Mouse (Mus musculus): Measurements from ENCODE around the gene Scarb1. TPM values are rescaled to one million over a fixed set of nuclear protein-coding genes. Genes with fewer than 3 reads are reported as not detected.

The Scarb1 gene
- total RNA-seq, 2 experiments from 2014 or later, result 57.0 to 71.7 TPM

DNA sequence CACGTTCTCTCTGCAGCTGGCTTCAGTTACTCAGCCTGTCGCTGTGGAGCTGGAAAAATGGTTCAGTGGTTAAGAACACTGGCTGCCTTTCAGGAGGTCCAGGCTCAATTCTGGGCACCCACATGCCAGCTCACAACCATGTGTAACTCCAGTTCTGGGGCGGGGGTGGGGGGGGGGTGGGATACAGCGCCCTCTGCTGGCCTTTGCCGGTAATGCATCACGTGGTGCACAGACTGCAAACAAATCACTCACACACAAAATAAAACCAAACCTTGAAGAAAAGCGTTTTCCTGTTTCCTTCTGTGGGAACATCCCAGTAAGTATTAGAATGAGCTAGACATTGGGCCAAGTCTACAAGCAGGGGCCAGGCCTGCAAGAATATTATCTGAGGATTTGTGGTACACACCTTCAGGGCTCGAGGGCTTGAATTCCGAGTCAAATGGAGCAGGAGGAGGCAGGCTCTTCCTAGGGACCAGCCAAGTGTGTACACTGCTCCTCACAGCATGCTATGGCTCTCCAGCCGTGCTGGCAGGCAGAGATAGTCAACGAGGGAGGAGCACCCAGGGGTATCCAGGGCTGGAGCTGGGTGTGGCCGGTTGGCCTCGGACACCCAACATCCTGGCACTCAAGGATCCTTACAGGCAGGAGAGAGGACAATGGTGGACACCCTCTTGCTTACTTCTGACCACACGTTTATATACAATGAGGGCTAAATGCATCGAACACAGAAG, 88.8 kb downstream of the Scarb1 start:
- no peak for ATAC-seq (replicated peaks; ENCODE audit: low FRiP score, low TSS enrichment, poor library complexity, severe bottlenecking)

DNA sequence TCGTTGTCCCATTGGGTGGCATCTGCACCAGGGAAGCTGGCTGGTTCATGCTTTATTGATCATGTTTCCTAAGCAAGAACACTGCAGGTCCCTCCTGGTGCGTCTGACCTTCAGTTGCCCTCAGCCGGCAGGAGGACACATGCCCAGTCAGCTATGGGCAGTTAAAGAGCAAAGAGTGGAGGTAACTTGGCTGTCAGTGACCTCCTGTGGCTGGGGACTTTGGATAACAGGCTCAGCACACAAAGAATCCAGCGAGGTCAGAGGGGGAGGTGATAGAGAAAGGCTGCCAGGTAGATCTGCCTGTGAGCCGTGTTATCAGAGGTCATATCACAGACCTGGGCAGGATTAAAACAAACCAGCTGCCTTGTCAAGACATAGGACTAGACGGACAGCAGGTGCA, 91.7 kb downstream of the Scarb1 start:
- no peak for ATAC-seq (replicated peaks; ENCODE audit: low FRiP score, low TSS enrichment, poor library complexity, severe bottlenecking)

DNA sequence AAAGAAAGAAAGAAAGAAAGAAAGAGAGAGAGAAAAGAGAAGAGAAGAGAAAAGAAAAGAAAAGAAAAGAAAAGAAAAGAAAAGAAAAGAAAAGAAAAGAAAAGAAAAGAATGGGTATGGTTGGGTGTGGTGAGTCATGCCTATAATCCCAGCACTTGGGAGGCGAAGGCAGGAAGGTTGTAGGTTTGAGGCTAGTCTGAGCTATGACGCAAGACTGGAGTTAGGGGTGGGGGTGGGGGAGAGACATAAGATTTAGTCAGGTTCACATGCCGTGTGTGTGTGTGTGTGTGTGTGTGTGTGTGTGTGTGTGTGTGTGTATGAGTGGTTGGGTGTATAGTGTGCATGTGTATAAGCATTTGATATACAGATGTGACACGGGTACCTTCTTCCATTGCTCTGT, 94.2 kb downstream of the Scarb1 start:
- ATAC-seq (replicated peaks; ENCODE audit: low FRiP score, low TSS enrichment, poor library complexity, severe bottlenecking), result no peak

DNA sequence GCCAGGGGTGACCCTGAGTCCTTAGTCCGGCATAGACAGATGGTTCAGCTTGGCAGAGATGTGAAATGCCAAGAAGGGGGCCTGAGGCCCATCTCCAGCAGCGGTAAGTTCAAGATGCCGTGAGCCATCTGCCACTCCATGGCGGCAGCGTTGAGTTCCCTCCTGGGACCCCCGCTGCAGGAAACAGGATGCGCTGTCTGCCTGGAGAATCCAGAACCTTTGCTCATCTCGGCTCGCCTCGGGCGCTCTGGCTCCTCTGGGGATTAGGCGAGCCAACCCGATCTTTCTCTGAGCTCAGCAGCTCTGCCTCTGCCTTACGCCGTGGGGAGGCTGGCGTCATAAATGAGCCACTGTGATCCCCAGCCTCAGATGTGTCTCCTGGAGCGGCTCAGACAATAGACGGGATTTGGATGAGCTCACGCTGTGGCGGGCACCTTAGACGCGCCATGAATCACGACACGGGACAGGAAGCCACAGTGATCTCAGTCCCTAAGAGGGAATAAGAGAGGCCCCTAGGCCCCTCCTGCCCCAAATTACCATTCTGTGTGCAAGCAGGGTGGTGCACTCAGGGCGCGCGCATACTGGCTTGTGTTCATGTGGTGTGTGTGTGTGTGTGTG, 95.3 kb downstream of the Scarb1 start:
- ATAC-seq (replicated peaks; ENCODE audit: low FRiP score, low TSS enrichment, poor library complexity, severe bottlenecking), result no peak

DNA sequence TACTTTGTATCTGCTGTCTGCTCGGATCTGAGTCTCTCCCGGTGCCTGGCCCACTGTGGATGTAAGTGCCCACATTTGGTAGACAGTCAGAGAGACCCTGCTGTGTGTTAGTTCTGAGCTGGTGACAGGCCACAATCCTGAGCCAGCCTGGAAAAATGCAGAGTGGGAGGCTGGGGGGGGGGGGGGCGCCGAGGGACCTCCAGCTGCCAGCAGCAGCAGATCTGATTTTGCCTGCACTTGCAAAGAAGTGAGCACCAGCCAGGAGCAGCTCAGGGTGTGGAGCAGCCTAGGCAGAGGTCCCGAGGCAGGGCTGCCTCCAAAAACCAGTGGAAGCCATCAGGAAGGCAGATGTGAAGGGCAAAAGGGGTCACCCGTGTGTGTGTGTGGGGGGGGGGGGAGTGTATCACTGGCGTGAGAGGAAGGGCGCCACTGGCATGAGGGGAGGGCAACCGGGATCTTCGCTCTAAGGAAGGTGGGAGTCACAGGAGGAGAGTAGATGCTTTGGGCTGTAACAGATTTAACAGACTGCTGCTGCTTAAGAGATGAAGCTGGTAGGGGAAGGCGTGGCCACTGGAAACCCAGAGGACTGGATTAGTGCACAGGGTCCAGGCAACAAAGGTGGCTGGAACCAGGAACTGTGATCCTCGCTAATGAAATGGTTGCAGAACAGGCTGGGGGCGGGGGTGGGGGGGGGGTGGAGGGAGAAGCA, 95.9 kb downstream of the Scarb1 start:
- no peak for ATAC-seq (replicated peaks; ENCODE audit: low FRiP score, low TSS enrichment, poor library complexity, severe bottlenecking)

DNA sequence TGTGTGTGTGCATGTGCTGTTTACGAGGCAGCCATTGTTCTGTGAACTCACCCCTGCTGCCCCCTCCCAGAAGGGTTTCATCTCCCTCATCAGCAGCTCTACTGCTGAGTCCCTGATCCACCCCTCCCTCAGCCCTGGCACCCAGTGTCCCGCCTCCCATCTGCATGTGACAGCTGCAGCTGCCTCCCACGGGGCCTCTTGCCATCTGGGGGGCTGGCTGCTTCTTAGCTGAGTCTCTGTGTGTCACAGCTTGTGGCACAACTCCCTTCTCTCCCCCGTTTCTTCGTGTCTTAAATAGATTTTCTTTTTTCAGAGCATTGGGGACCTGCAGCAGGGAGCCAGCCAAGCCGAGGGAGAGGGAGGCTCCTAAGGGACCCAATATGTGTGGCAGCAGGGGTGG, 97.0 kb downstream of the Scarb1 start:
- no peak for ATAC-seq (replicated peaks; ENCODE audit: low FRiP score, low TSS enrichment, poor library complexity, severe bottlenecking)

DNA sequence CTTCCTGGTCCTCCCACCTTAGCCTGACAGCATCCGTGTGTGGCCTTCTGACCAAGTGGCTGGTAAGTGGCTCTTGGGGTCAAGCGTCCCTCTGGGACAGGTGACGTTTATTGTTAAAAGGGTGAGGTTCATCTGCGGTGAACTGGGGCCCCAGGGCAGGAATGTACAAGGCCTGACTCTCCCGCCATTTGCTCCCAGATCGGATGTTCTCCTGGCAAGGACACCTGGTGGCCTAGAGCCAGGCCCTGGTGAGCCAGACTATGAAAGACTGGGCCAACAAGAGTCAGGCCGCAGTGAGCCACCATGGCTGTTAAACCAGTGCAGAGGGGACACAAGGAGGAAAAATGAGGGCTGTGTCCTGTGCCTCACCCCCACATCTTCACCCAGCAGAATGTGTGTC, 98.8 kb downstream of the Scarb1 start:
- no peak for ATAC-seq (replicated peaks; ENCODE audit: low FRiP score, low TSS enrichment, poor library complexity, severe bottlenecking)

DNA sequence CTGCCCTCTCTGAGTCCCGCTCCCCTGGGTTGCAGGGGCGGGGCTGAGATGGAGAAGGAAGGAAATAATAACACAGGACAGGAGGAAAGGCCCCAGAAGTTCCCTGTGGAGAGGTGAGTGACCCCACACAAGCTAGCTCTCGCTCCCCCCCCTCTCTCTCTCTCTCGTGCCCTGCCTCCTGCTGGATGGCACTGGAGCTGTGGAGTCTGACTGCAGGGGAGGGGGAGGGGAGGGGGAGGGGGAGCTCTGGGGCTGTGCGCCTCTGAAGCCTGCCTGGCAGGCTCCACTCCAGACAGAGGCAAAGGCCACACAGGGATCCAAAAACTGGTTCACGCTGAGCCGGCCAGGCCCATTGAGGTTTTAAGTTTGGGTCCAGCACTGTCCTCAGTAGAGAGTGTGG, 99.3 kb downstream of the Scarb1 start:
- ATAC-seq (replicated peaks; ENCODE audit: low FRiP score, low TSS enrichment, poor library complexity, severe bottlenecking), result no peak

DNA sequence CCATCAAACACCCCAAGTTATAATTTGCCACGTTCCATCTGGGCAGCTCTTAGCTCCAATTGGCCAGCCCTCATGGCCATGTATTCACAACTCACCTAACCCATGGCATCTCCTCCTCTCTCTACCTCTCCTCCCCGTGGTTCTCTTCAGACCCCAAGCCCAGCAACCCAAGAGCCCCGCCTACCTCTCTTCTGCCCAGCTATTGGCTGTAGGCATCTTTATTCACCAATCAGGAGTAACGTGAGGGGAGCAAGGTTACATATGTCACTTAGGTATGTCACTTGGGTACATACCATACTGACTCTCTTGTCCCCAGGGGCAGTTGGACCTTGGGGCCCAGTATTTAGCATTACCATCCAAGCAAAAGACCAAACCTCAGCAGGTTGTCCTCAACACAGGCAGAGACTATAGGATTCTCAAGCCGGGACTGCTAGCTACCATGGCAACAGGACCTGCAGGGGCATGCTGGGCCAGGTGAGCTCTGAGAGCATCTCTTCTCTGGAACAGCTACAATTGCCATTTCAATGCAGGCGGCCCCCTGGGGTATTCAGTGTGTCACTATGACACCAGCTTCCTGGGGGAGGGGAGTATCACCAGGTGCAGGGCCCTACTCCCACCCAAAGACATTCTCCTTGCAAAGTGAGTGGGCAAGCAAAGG, 100.6 kb downstream of the Scarb1 start:
- ATAC-seq (replicated peaks; ENCODE audit: low FRiP score, low TSS enrichment, poor library complexity, severe bottlenecking), result no peak

DNA sequence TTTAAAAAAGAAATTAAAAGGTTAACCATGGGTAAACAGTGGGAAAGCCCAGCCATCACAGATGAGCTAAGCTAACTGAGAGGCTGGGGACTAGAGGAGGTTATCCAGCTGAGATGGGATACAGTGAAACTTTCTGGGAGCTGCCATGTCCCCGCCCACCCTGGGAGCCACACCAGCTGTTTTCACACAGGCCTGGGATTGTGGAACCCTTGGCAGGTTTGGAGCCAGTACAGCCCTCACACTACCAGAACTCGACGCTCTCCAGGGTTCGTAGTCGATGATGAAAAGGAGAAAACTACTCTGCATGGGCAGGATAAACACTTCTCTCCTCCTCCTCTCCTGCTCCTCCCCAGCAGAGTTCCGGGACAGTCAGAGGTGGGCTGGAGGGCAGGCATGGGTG, 105.0 kb downstream of the Scarb1 start:
- no peak for ATAC-seq (replicated peaks; ENCODE audit: low FRiP score, low TSS enrichment, poor library complexity, severe bottlenecking)

DNA sequence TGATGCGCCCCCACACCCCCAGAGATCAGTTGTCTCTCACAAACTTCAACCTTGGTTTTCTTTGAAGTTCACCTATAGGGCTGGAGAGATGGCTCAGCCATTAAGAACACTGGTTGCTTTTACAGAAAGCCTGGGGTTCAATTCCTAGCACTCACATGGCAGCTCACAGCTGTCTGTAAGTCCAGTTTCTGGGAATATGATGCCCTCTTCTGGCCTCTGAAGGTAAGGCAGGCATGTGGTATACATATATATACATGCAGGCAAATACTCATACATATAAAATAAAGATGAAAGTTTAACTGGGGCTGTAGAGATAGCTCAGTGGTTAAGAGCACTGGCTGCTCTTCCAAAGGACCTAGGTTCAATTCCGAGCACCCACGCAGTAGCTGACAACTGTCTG, 105.5 kb downstream of the Scarb1 start:
- no peak for ATAC-seq (replicated peaks; ENCODE audit: low FRiP score, low TSS enrichment, poor library complexity, severe bottlenecking)

DNA sequence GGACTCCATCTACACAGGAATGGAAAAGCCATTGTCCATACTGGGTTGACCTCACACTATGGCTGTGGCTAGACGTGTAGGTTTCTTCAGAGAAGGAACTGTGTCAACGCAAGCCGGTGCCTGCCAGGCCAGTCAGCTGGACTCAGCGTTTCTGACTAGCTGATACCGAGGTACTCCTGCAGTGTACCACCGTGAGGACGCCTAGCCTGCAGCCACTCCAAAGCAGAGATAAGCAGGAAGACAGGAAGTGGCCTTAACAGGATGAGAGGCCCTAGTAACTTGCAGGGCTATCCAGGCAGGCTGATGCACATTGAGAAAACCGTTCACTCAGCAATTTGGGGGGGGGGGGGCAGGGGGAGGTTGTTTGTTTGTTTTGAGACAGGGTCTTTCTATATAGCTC, 106.5 kb downstream of the Scarb1 start:
- no peak; the same call in 1 of the 2 replicates for ATAC-seq (replicated peaks; ENCODE audit: low FRiP score, low TSS enrichment, poor library complexity, severe bottlenecking)

DNA sequence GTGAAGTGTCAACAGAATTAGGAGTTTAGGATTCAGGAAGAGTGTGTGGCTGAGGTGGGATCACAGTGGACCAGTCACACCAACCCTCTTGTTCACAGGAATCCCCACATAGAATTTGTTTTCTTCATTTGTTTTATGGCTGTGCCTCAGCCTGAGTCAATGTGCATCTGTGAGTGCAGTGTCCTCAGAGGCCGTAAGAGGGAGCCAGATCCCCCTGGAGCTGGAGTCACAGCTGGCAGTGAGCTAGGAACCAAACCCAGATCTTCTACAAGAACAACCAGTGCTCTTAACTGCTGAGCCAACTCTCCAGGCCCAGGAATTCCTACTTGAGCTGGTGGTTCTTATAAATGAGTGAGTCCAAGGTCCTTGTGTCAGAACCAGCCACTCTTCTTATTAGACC, 107.4 kb downstream of the Scarb1 start:
- ATAC-seq (replicated peaks; ENCODE audit: low FRiP score, low TSS enrichment, poor library complexity, severe bottlenecking), result no peak

DNA sequence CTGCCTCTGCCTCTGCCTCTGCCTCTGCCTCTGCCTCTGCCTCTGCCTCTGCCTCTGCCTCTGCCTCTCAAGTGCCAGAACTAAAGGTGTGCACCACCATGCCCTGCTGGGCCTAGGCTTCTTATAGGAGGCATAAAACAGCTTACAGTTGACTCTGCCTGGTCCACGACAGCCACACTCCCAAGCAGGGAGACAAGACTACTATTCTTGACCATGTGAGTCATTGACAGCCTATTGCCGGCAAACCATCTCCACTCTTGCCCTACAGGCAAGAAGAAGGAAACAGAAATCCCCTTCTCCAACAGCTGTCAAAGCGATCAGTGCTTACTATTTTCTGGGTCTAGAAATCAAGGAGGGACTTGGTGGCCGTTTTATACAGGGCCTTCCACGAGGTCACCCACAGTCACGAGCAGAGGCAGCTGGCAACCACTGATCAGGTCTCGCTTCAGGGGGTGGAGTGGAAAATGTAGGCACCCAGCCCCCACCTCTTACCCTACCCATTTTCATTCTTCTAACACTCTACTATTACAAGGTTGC, 108.4 kb downstream of the Scarb1 start:
- no peak for ATAC-seq (replicated peaks; ENCODE audit: low FRiP score, low TSS enrichment, poor library complexity, severe bottlenecking)

DNA sequence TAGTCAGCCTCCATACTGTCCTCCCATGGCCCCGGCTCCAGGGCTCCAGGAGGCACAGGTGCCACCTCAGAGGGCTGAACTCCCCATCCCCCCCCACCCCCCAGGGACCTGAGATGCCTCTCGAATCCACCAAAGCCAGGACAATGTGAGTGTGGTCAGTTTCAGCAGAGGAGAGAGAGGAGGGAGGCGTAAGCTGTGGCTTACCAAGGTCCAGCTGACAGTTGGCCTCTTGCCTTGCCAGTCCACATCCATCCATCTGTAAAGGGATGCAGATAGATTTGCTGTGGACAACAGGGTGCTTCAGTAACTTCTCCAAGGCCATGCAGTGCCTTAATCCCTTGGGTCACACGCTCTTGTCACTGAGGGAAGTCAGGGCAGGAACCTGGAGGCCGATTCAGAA, 110.4 kb downstream of the Scarb1 start:
- ATAC-seq (replicated peaks; ENCODE audit: low FRiP score, low TSS enrichment, poor library complexity, severe bottlenecking), result no peak

DNA sequence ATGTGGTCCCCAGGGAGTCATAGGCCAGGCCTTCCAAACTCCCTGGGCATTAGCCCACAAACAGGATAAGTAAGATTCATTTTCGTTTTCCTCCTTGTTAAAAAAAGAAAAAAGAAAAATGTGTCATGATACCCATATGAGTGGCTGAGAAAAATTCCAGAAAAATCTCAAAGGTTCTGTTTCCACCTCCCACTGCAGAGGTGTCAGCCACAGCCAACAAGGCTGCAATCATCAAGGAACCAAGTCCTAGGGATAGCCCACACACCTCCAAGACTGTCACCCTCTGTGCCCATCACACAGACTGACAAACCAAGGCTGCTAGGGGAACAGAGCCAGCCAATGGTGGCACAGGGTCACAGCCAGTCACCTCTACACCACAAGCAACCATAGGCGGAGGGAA, 111.8 kb downstream of the Scarb1 start:
- no peak for ATAC-seq (replicated peaks; ENCODE audit: low FRiP score, low TSS enrichment, poor library complexity, severe bottlenecking)

DNA sequence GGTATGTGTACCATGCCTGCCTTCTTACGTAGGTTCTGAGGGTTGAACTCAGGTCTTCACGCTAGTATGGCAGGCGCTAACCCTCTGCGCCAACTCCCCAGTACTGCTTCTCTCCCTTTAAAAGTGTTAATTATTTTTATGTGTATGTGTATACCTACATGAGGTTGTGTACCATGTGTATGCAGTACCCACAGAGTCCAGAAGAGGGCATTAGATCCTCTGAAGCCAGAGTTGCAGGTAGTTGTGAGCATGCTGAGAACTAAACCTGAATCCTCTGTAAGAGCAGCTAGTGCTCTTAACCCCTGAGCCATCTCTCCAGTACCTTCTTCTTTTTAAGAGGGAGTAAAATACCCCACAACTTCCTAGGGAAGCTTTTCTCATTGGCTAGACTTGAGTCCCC, 113.2 kb downstream of the Scarb1 start:
- ATAC-seq (replicated peaks; ENCODE audit: low FRiP score, low TSS enrichment, poor library complexity, severe bottlenecking), result no peak
